Mouse (Mus musculus): Measurements from ENCODE around the gene Cenph. TPM values are rescaled to one million over a fixed set of nuclear protein-coding genes. Genes with fewer than 3 reads are reported as not detected.
"Not testable (repeated sequence)": the region's sequence is repeated elsewhere in the genome, so short reads cannot be mapped to it uniquely, and the experiment has no call there.

Cenph gene
- total RNA-seq (2022) = under 1 TPM in 2 of 4 experiments, not detected in 2; 0.25 to 0.28 TPM

- peak; percentile 77 for DNase-seq (ENCODE audit: low spot score)
These were observed at the start of gene Cenph for GRCm38 (mm10) chr13:100775252-100776055. Gene Cenph, minus strand, starts transcription at chr13:100775899.

- DNase-seq (ENCODE audit: low spot score) = no peak
These were observed 49.2 kb upstream of the Cenph start for GRCm38 (mm10) chr13:100824916-100825315.

GRCm38 (mm10) chr13:100824306-100824705 lies 48.6 kb upstream of the Cenph start:
- no peak for DNase-seq (ENCODE audit: low spot score)

GRCm38 (mm10) chr13:100823863-100824262 lies 48.2 kb upstream of the Cenph start:
- DNase-seq (ENCODE audit: low spot score) = no peak

GRCm38 (mm10) chr13:100814451-100814850 lies 38.8 kb upstream of the Cenph start:
- DNase-seq (ENCODE audit: low spot score) = no peak

GRCm38 (mm10) chr13:100805776-100806175 lies 30.1 kb upstream of the Cenph start:
- DNase-seq (ENCODE audit: low spot score) = no peak

GRCm38 (mm10) chr13:100797171-100797570 lies 21.5 kb upstream of the Cenph start:
- no peak for DNase-seq (ENCODE audit: low spot score)

GRCm38 (mm10) chr13:100789083-100789482 lies 13.4 kb upstream of the Cenph start:
- no peak for DNase-seq (ENCODE audit: low spot score)

GRCm38 (mm10) chr13:100788057-100788456 lies 12.4 kb upstream of the Cenph start:
- DNase-seq (ENCODE audit: low spot score) = not testable (repeated sequence)

- DNase-seq (ENCODE audit: low spot score) = no peak
These were observed 11.8 kb upstream of the Cenph start for GRCm38 (mm10) chr13:100787316-100788010.

GRCm38 (mm10) chr13:100786414-100786867 lies 10.7 kb upstream of the Cenph start, which contains the start of gene Ccnb1:
Gene Ccnb1, minus strand, starts transcription at chr13:100786570.
- DNase-seq (ENCODE audit: low spot score) = peak; percentile 86

- DNase-seq (ENCODE audit: low spot score) = no peak
These were observed 10.2 kb upstream of the Cenph start for GRCm38 (mm10) chr13:100785806-100786413.

GRCm38 (mm10) chr13:100777491-100777890 lies 1.8 kb upstream of the Cenph start:
- DNase-seq (ENCODE audit: low spot score) = no peak

GRCm38 (mm10) chr13:100776710-100777109 lies 1.0 kb upstream of the Cenph start:
- DNase-seq (ENCODE audit: low spot score) = no peak

GRCm38 (mm10) chr13:100776056-100776419 lies 339 bp upstream of the Cenph start:
- no peak for DNase-seq (ENCODE audit: low spot score)

- DNase-seq (ENCODE audit: low spot score) = no peak
These were observed 995 bp downstream of the Cenph start for GRCm38 (mm10) chr13:100774704-100775103.

GRCm38 (mm10) chr13:100755329-100755728 lies 20.4 kb downstream of the Cenph start:
- peak; percentile 33 for DNase-seq (ENCODE audit: low spot score)

- no peak for DNase-seq (ENCODE audit: low spot score)
These were observed 21.5 kb downstream of the Cenph start for GRCm38 (mm10) chr13:100754186-100754585.

- DNase-seq (ENCODE audit: low spot score) = no peak
These were observed 22.7 kb downstream of the Cenph start for GRCm38 (mm10) chr13:100753011-100753410.

GRCm38 (mm10) chr13:100752529-100752928 lies 23.2 kb downstream of the Cenph start:
- DNase-seq (ENCODE audit: low spot score) = no peak

GRCm38 (mm10) chr13:100751402-100751801 lies 24.3 kb downstream of the Cenph start:
- no peak for DNase-seq (ENCODE audit: low spot score)

GRCm38 (mm10) chr13:100750799-100751198 lies 24.9 kb downstream of the Cenph start:
- DNase-seq (ENCODE audit: low spot score) = no peak
